23 mouse cellular contexts compared by ENCODE assay signal in genomic region chr4:139043600-139043999, GRCm38 (mm10). TPM values are rescaled to one million over a fixed set of nuclear protein-coding genes. Genes with fewer than 3 reads are reported as not detected.
A peak's percentile ranks its signal among the peaks of the same experiment; 100 is the strongest.
DNase-seq lines count a peak whose midpoint lies in the region; ATAC-seq lines count a peak whose summit lies in the region.
"Had no signal": no experiment of that assay in that cellular context is flagged by ENCODE, and none has a peak within 500 bp of the region (broad histone marks: within the 10 kb centered on the region; RNA-seq: fewer than 3 reads in every experiment).

No protein-coding gene starts in this region.

- DNase-seq in A20 (ENCODE audit: low read depth, low spot score) (peak; percentile 14), MEL-GATA-1-ER (ENCODE audit: extremely low read depth, low read depth) (peak; percentile 35)
- DNase-seq in left cerebral cortex, adult 18-20 months (ENCODE audit: low spot score in 2 of 2) = no peak
- DNase-seq in cerebellum, postnatal 4 days (ENCODE audit: low spot score in 2 of 2) = no peak
- DNase-seq: adrenal gland, adult 2 months; adrenal gland, postnatal 25 days; cerebellum, adult 11 months; cerebellum, adult 8-10 months; cerebellum, postnatal 14 days; gastrocnemius, postnatal 10 days; heart, adult 2 months had no signal

- H3K4me3 ChIP-seq in kidney, embryonic 16.5 days (ENCODE audit: low read length) = no peak overlapping the region
- H3K4me3 ChIP-seq: embryonic facial prominence, embryonic 13.5 days; forebrain, embryonic 12.5 days; heart, adult 2 months; hindbrain, embryonic 10.5 days had no signal

- H3K27me3 ChIP-seq in kidney, embryonic 16.5 days (ENCODE audit: insufficient read depth, low read length) = no peaks in the 10 kb centered on the region
- H3K27me3 ChIP-seq: forebrain, embryonic 12.5 days had no signal

- peaks cover 5% of the 10 kb centered on the region for H3K4me1 ChIP-seq in kidney, embryonic 16.5 days (ENCODE audit: insufficient read depth, low read length)

- H3K9me3 ChIP-seq in kidney, embryonic 16.5 days (ENCODE audit: low read length) = 0 out of 2 replicates have a peak, but pooled peaks cover 5% of the 10 kb centered on the region
- H3K9me3 ChIP-seq: embryonic facial prominence, embryonic 13.5 days had no signal

- no peak overlapping the region for H3K9ac ChIP-seq in kidney, embryonic 16.5 days (replicated peaks; ENCODE audit: low read length)
- H3K9ac ChIP-seq: embryonic facial prominence, embryonic 13.5 days; forebrain, embryonic 12.5 days; hindbrain, embryonic 14.5 days had no signal

- H3K36me3 ChIP-seq in kidney, embryonic 16.5 days (ENCODE audit: insufficient read depth, low read length) = no peaks in the 10 kb centered on the region
- H3K36me3 ChIP-seq: embryonic facial prominence, embryonic 13.5 days; forebrain, embryonic 12.5 days; hindbrain, embryonic 10.5 days had no signal

- WGBS in kidney, embryonic 16.5 days = 84% methylated on average over 2 of the region's 2 CpGs

- peak; percentile 93 for ATAC-seq in granulocyte monocyte progenitor cell, adult 5-6 weeks (replicated peaks; ENCODE audit: poor library complexity, severe bottlenecking)
- ATAC-seq in monocyte, adult 5-6 weeks (replicated peaks; ENCODE audit: insufficient number of reproducible peaks, low FRiP score, low TSS enrichment, poor library complexity, severe bottlenecking) = peak; percentile 55; the same call in 1 of the 2 replicates
- no peak for ATAC-seq in kidney, embryonic 16.5 days (ENCODE audit: low FRiP score, low TSS enrichment)
- ATAC-seq: forebrain, embryonic 16.5 days had no signal

- H3K4me2 ChIP-seq in kidney, embryonic 16.5 days (replicated peaks; ENCODE audit: low read depth, low read length) = no peak overlapping the region
- H3K4me2 ChIP-seq: embryonic facial prominence, embryonic 13.5 days; forebrain, embryonic 12.5 days; heart, embryonic 11.5 days; hindbrain, embryonic 14.5 days had no signal

- H3K27ac ChIP-seq in kidney, embryonic 16.5 days (ENCODE audit: low read length) = no peak overlapping the region
- H3K27ac ChIP-seq: embryonic facial prominence, embryonic 13.5 days; heart, adult 2 months; hindbrain, embryonic 10.5 days had no signal

RNA-seq across cellular contexts. Expression of gene Htr6, which starts 31.8 kb away (rescaled TPM):
- total RNA-seq in granulocyte monocyte progenitor cell, adult 5-6 weeks (2014; fragmentation: Nextera tagmentation) = not detected in 2 replicates
- not detected in 2 replicates for total RNA-seq in granulocyte monocyte progenitor cell, adult 5-6 weeks (2017)
- total RNA-seq in monocyte, adult 5-6 weeks (2017) = not detected in 3 replicates
- total RNA-seq in left cerebral cortex, adult 18-20 months (2021) = 1 to 10 TPM; 5.7 to 7.6 TPM
- 0.12 and 0.15 TPM in 2 replicates for polyA plus RNA-seq in kidney, embryonic 16.5 days (2015; fragmentation: Nextera tagmentation; extraction: Ambion mirVana)
- total RNA-seq: gastrocnemius, postnatal 10 days; gastrocnemius, postnatal 4 days; heart, adult 2 months; heart, postnatal 25 days had no signal
- polyA plus RNA-seq: heart, adult 2 months; heart, embryonic 11.5 days; heart, embryonic 16.5 days had no signal

RNA-seq across cellular contexts. Expression of gene Nbl1, which starts 49.2 kb away (rescaled TPM):
- not detected in 2 replicates for total RNA-seq in granulocyte monocyte progenitor cell, adult 5-6 weeks (2014; fragmentation: Nextera tagmentation)
- not detected in 2 replicates for total RNA-seq in granulocyte monocyte progenitor cell, adult 5-6 weeks (2017)
- total RNA-seq in monocyte, adult 5-6 weeks (2017) = 0.32 TPM in 1 of 3 replicates, not detected in the others
- total RNA-seq in left cerebral cortex, adult 18-20 months (2021) = 10 to 100 TPM; 62.6 to 66.6 TPM
- polyA plus RNA-seq in kidney, embryonic 16.5 days (2015; fragmentation: Nextera tagmentation; extraction: Ambion mirVana) = 27.6 and 31.1 TPM in 2 replicates

Comparison
In these comparisons a context has a peak if more than half of its experiments do, and no peak if none do; other contexts are left out.
1. DNase-seq: peak in A20 (single experiment) and MEL-GATA-1-ER (single experiment); none in left cerebral cortex, adult 18-20 months (0 of 2) and cerebellum, postnatal 4 days (0 of 2).
2. RNA of gene Nbl1, which starts 49.2 kb away (total RNA-seq): 62.6 to 66.6 TPM in left cerebral cortex, adult 18-20 months; not detected in granulocyte monocyte progenitor cell, adult 5-6 weeks and 0.32 TPM in monocyte, adult 5-6 weeks; every median in the first group is over 10 times any median in the second.